Mouse (Mus musculus): ENCODE measurements around the gene Bdh2. TPM values are rescaled to one million over a fixed set of nuclear protein-coding genes. Genes with fewer than 3 reads are reported as not detected.

Gene Bdh2
- total and polyA plus RNA-seq, 3 experiments: 0.22 to 0.23 TPM; not detected in 1

DNA sequence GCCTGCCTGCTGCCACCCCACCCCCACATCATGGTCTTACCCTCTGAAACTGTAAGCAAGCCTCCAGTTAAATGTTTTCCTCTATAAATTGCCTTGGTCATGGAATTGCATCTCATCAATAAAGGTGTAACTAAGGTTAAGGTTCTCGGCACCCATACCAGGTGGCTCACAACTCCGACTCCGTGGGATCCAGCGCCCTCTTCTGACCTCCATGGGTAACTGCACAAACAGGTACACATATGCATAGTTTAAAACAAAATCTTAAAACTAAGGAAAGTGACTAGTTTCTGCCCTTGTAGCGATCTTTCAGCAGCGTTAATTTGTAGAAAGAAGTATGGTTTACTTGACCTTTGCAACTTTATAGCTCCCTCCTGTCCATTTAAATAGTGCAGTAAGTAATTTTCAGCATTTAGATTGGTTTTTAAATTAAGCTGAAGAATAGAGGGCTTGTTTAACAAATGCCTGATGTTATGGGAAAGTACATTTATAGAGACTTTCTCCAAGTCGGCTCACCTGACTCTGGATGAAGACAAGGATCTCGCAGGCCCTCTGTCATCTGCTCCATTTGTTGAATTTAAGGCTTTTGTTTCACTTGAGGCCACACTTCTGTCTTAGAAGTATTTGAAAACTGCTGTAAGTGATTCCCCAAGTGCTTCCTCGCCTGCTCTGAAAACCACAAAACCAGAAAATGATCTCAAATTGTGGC lies 34.9 kb downstream of the Bdh2 start:
- Histone ChIP-seq H3K4me3 (ENCODE audit: control insufficient read depth in 1 of 2, insufficient read depth in 1 of 2, low read depth in 2 of 2, low read length in 2 of 2) (no peak overlapping the region), H3K79me2 (ENCODE audit: control insufficient read depth, insufficient read depth, low read length, poor library complexity) (no peaks in the 10 kb centered on the region), H3K27ac (ENCODE audit: control insufficient read depth, low read depth, low read length) (no peak overlapping the region), H3K27me3 (ENCODE audit: control insufficient read depth in 1 of 2, insufficient read depth in 2 of 2, low read length in 2 of 2) (no peaks in the 10 kb centered on the region), H3K9me3 (replicated peaks; ENCODE audit: insufficient read depth, low read length) (no peaks in the 10 kb centered on the region), H3K9ac (ENCODE audit: control insufficient read depth, low read depth, low read length, poor library complexity, severe bottlenecking) (no peak overlapping the region), H3K4me1 (ENCODE audit: control insufficient read depth in 1 of 2, insufficient read depth in 2 of 2, low read length in 2 of 2) (no peaks in the 10 kb centered on the region), H3K36me3 (ENCODE audit: control insufficient read depth in 1 of 2, insufficient read depth in 2 of 2, low read length in 2 of 2) (no peaks in the 10 kb centered on the region)
- no peak for DNase-seq (ENCODE audit: low read depth, low spot score)
- TF ChIP-seq GABPA (IDR thresholded peaks at IDR 0.05; ENCODE audit: low read depth, low read length) (no peak), POLR2AphosphoS2 (IDR thresholded peaks at IDR 0.05; ENCODE audit: low read length) (no peak), RAD21 (IDR thresholded peaks at IDR 0.05; ENCODE audit: low read depth, low read length) (peak; percentile 1; the same call in 1 of the 2 replicates), CTCF (IDR thresholded peaks at IDR 0.05 in 2 of 3, conservative IDR thresholded peaks at IDR 0.05 in 1 of 3; ENCODE audit: control insufficient read depth in 1 of 3, insufficient read depth in 1 of 3, low read depth in 2 of 3, low read length in 3 of 3, poor library complexity in 1 of 3, severe bottlenecking in 1 of 3) (peak in 2 of 3 experiments; percentile 28 to 30; a peak in 3 of 6 replicates)

DNA sequence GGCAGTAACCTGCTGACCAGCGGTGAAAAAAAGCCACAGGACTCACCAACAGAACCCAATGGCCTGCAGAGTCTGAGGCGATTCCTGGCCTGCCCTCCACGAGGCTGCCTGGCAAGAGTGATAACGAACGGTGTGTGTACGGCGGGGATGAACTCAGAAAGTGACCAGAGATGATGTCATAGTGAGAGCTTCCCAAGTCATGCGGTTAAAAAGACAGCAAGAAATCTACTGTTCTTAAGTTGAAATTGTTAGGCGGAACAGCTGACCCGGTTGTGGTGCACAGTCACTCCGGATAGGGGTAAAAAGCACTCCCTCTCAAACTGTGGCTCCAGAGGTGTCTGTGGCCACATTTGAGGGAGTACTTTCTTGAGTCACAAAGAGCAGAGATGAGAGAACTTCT lies 37.3 kb downstream of the Bdh2 start:
- TF ChIP-seq TCF12 (IDR thresholded peaks at IDR 0.05; ENCODE audit: low read depth, low read length): no peak
- Histone ChIP-seq H3K79me2 (ENCODE audit: control insufficient read depth, insufficient read depth, low read length, poor library complexity) (no peaks in the 10 kb centered on the region), H3K4me1 (ENCODE audit: control insufficient read depth in 1 of 2, insufficient read depth in 2 of 2, low read length in 2 of 2) (no peaks in the 10 kb centered on the region), H3K27me3 (ENCODE audit: control insufficient read depth in 1 of 2, insufficient read depth in 2 of 2, low read length in 2 of 2) (no peaks in the 10 kb centered on the region; a peak in 1 of 4 replicates), H3K4me3 (ENCODE audit: control insufficient read depth in 1 of 2, insufficient read depth in 1 of 2, low read depth in 2 of 2, low read length in 2 of 2) (no peak overlapping the region), H3K36me3 (ENCODE audit: control insufficient read depth in 1 of 2, insufficient read depth in 2 of 2, low read length in 2 of 2) (no peaks in the 10 kb centered on the region), H3K27ac (ENCODE audit: control insufficient read depth, low read depth, low read length) (no peak overlapping the region), H3K9me3 (replicated peaks; ENCODE audit: insufficient read depth, low read length) (no peaks in the 10 kb centered on the region), H3K9ac (ENCODE audit: control insufficient read depth, low read depth, low read length, poor library complexity, severe bottlenecking) (no peak overlapping the region)
- DNase-seq (ENCODE audit: low read depth, low spot score): no peak

GRCm38 (mm10) chr3:135324354-135324753 lies 43.3 kb downstream of the Bdh2 start:
- no peak for DNase-seq (ENCODE audit: low read depth, low spot score)
- Histone ChIP-seq H3K27ac (ENCODE audit: control insufficient read depth, low read depth, low read length) (no peak overlapping the region), H3K4me3 (ENCODE audit: control insufficient read depth in 1 of 2, insufficient read depth in 1 of 2, low read depth in 2 of 2, low read length in 2 of 2) (no peak overlapping the region), H3K9me3 (replicated peaks; ENCODE audit: insufficient read depth, low read length) (no peaks in the 10 kb centered on the region), H3K79me2 (ENCODE audit: control insufficient read depth, insufficient read depth, low read length, poor library complexity) (no peaks in the 10 kb centered on the region), H3K27me3 (ENCODE audit: control insufficient read depth in 1 of 2, insufficient read depth in 2 of 2, low read length in 2 of 2) (no peaks in the 10 kb centered on the region; a peak in 1 of 4 replicates), H3K4me1 (ENCODE audit: control insufficient read depth in 1 of 2, insufficient read depth in 2 of 2, low read length in 2 of 2) (no peaks in the 10 kb centered on the region), H3K9ac (ENCODE audit: control insufficient read depth, low read depth, low read length, poor library complexity, severe bottlenecking) (no peak overlapping the region), H3K36me3 (ENCODE audit: control insufficient read depth in 1 of 2, insufficient read depth in 2 of 2, low read length in 2 of 2) (no peaks in the 10 kb centered on the region)
- TF ChIP-seq SIN3A (IDR thresholded peaks at IDR 0.05; ENCODE audit: low read length) (no peak), SMC3 (IDR thresholded peaks at IDR 0.05; ENCODE audit: low read depth, low read length) (no peak), MAX (IDR thresholded peaks at IDR 0.05; ENCODE audit: low read length) (no peak), POLR2AphosphoS5 (IDR thresholded peaks at IDR 0.05; ENCODE audit: borderline replicate concordance, low read depth, low read length) (no peak), USF1 (IDR thresholded peaks at IDR 0.05; ENCODE audit: low read depth, low read length) (no peak), GABPA (IDR thresholded peaks at IDR 0.05; ENCODE audit: low read depth, low read length) (no peak), CHD2 (IDR thresholded peaks at IDR 0.05; ENCODE audit: low read length) (no peak), NELFE (IDR thresholded peaks at IDR 0.05; ENCODE audit: low read depth, low read length) (no peak), MAFK (IDR thresholded peaks at IDR 0.05; ENCODE audit: borderline replicate concordance, low read depth, low read length) (no peak), JUND (IDR thresholded peaks at IDR 0.05; ENCODE audit: low read depth, low read length) (no peak), NRF1 (IDR thresholded peaks at IDR 0.05; ENCODE audit: insufficient read depth, low read depth, low read length, poor library complexity, severe bottlenecking) (no peak)
